Mouse (Mus musculus): ENCODE measurements at regions not wholly inside any gene's neighbourhood (a gene's known extent, or its start where the extent isn't known, plus 50 kb on each side); places are given as distances from the start of the nearest gene placed in this dataset.

DNA sequence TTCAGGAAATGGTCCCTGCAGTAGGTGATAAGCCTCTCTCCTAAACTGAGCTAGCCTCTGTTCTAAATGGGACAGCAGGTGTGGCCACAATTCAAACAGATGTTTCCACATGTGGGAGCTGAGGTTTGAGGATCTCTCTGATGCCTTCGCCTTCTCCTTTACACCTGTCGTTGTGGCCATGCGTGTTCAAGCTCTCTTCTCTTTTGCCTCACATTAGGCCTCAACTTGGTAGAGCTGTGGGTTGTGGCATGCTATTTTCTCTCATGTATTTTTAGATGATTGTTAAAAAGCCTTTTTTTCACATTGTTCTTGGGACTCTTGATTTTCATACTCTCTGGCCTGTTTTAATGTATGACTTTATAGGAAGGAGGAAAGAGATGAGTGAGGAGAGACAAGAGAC is 526.8 kb downstream of the Lmo4 start:
- DNase-seq = no peak

GRCm38 (mm10) chr3:143674855-143675254 is 530.2 kb downstream of the Lmo4 start:
- no peak for DNase-seq

DNA sequence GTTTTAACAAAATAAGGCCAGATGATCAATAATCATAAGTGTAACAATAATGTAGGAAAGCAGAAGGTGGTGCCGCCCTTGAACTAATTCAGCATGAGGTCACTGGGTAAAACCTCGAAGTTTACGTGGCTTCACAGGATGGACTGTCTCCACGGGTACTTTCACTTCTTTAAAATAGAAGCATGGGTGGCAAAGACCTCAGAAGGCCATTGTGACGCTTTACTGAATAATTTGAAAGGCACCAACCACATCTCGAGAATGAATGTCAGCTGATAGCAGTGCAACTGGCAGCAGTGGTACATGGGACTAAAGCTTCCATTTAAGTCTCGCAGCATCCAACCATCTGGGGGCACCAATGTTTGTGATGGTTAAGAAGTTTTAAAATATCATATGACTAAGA is 530.6 kb downstream of the Lmo4 start:
- DNase-seq = no peak

DNA sequence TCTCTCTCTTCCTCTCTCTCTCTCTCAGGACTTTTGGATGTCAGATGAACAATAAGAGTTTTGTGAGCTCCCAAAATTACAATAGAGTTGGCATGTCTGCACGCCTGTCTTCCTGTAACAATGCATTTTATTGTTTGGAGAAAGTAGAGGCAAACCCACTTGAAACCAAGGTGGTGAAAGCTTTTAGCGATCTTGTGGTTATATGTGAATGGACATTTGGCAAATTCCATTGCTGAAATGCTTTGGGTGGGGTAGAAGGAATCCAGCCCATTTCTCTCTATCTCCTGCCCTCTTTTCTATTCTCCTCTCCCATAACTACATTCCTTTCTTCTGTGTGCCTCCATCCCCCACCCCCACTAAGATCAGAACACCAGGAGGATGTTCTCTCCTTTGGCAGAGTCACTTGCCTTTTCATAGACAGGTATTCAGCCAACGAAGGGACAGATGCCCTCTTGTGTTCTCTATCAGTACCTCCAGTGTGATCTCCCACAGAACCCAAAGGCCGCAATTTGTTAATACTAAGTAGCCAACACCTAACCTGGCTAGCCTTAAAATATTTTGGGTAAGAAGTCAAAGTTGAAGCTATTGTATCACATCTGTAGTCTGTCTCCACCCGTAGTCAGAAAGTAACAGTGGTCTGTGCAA is 542.9 kb downstream of the Lmo4 start:
- DNase-seq = no peak

GRCm38 (mm10) chr3:143659421-143659978 is 545.5 kb downstream of the Lmo4 start:
- no peak for DNase-seq

DNA sequence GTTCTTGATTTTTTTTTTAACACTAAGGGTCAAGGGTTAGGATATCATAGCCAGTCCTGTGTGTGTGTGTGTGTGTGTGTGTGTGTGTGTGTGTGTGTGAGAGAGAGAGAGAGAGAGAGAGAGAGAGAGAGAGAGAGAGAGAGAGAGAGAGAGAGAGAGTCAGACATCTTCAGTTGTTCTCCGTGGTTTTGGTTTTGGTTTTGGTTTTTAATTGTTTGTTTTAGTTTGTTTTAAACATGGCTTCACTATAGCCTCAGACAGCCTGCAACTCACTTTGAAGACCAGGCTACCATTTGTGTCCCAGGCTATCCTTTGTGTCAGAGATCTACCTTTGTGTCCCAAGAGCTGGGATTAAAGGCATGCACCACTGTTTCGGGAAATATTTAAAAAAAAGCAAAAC is 557.8 kb downstream of the Lmo4 start:
- no peak for DNase-seq

DNA sequence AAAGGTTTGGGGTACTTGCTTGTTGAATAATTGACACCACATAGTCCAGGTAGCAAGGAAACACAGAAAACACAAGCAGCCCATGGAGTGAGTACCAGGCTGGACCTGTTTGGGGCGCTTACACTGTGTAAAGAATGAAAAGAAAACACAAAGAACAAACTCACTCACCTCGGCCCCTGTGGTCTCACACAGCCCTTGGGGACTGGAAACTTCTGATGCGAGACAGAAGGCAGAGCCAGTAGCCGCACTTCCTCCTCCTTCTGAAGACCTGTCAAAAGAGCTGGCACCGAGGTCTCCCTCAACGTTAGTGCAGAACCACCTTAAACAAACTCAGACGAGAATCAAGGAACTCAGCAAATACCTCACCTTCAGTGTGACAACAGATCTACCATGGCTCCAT is 558.2 kb downstream of the Lmo4 start:
- DNase-seq = no peak

DNA sequence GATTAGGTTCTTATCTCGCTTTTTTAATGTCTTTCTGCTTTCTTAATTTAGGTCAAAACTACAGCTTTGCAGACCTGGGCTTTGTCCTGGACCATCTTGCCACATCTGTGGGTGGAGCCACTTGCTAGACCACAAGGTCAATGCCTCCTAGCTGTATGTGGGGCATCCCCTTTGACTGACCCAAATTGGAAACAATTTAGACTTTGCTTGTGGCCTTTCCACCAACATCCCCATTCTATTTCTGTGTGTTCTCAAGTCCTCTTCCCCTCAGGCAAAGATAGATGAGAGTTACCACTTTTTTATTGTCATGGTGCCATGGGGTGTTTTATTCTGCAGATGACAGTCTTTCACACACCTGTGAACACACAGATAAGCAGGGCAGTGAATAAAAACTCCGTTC is 572.0 kb downstream of the Lmo4 start:
- no peak for DNase-seq

DNA sequence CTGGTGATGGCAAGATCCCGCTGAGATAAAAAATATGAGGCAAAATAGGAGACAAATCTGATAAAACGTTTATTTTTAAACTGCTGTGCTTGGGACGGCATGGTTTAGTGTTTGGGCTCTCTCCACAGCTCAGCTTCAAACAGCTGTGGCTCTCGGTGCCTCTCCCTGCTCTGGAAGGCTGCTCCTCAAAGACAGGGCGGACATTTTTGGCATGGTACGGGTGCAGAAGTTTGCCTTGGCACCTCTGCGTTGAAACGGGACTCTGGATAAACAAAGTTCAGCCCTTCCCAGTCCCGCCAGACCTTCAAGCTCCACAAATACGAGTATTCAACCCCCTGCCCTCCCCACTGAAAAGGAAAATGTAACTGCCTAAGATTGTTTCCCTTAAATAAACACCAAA is 573.8 kb downstream of the Lmo4 start:
- DNase-seq = no peak

DNA sequence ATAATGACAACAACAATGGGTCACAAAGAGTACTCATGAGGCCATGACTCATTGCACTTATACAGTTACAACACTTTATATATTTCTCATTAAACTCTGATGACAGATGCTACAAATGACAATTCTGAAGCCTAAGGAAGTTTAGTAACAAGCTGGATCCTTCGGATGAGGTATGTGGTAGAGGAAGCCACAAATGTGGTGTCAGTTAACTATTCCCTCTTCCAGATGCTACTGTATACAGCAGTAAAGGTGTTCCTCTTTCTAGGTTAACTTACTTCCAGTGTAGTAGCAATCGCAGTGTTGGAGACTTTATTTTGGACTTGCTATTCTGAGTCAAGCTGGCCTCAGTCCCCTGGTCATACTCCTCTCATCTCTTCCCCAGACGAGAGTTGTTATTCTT is 580.1 kb downstream of the Lmo4 start:
- DNase-seq = no peak

DNA sequence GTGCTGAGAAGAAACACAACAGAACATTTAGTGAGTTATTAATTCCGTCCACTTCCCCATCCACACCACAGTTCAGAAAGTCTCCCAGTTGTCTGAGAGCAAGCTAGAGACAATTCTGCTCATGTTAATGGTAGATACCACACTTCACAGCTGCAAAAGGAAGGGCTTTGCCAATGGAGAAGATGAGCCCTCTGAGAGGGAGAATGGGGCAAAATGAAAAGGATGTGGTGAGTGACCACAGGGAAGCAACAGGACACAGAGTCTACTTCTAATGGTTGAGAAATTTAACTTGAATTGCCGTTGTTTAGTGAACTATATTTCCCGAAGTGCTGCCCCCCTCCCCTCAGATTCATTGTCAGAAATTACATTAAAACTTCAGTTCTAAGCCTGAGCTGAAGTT is 582.7 kb downstream of the Lmo4 start:
- DNase-seq = no peak

GRCm38 (mm10) chr3:143619125-143619524 is 585.9 kb downstream of the Lmo4 start:
- DNase-seq = no peak

DNA sequence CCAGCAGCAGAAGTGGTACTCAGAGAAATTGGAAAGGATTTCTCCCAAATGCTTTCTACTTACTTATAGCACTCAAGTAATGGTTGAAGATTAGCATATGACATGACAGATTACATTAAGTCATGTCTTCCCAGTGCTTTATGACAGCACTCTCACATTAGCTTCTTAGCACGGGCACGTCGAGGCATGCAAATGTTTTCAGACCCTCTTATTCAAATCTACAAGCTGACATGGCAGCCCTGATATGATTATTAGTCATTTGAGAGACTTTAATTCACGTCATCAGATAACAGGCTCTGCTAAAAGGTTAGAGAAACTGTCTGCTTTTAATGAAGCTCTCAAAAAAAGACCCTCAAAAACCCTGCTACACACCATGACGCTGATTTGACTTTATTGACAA is 590.1 kb downstream of the Lmo4 start:
- DNase-seq = no peak

DNA sequence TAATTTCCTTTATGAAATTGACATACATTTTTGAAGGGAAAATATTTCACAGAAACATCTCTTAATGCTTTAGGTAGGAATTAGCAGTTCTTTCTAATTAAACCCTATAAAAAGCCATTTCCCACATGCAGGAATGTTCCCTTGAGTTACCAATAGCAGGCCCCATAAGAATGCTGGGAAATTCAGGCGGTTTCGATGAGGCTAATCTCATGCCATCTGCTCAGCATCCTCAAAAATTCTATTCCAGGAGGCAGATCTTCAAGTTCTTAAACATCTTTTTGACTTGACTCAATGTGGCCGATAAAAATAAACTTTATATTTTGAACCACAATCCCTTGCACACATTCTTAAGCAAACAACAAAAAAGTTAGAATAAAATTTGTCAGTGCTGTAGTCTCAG is 591.0 kb downstream of the Lmo4 start:
- DNase-seq = no peak

DNA sequence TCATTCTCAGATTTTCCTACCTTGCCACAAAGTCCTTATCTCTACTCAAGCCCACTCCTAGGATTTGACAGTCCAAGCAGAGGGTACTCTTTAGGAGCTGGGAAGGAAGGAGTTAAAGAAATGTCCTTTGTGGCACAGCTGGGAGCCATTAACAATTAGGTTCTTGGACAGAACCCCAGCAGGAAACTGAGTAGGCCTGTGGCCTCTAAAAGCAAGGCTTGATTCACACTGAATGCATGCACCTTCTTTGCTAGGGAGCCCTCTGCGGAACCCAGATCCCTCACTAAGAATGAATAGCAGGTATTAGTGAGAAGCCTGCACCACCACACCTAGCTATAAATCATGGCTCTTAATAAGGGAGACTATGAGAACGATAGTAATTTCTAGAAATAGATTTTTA is 595.3 kb downstream of the Lmo4 start:
- DNase-seq = no peak

DNA sequence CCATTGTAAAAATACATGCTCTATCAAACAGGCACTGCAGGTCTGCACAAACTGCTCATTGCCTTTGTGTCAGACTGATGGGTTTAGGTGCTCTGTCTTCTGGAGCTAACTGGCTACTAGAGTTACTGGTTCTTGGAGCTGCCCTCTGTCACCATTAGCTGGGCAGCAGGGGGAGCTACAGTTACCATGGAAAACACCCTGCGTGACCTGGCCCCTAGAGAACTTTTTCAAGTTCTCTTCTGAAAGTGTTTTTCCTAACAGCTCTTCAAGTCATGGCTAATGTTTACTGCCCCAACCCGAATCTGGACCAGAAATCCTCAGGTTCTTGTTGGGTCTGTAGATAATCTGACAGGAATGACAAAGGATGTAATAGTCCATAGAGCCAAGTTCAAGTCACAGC is 605.9 kb downstream of the Lmo4 start:
- DNase-seq = no peak

- DNase-seq = peak; percentile 25
Measured at GRCm38 (mm10) chr3:143596949-143597593, 607.9 kb downstream of the Lmo4 start.

DNA sequence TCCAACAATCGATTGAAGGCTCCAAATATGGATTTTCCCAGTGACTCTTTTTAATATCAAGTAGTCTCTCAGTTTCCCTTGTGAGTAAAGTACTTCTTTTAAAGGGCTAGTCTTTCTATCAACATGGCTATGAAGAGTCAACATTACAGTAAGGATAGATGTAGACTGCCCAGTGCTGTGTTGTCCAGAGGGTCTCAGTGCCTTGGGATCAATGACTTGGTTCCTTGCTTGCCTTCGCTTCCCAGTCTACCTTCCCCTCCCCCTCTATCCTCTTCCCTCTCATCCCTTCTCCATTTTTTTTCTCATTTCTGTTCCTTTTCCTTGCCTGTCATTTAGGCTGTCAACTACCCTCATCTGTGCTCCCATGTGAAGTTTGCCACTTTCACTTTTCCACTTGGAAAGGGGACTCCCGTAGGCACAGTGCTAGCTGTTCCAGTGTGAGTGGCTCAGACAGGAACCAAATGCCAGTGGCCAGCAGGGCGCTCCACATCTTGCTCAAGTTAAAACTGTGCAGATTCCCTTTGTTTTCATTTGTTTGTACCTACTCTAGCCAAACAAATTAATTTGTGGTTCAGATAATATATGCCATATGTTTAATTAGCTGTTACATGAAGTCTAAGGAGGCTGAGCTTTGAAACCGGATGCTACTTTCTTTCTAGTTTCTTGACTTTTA is 608.9 kb downstream of the Lmo4 start:
- DNase-seq = no peak

DNA sequence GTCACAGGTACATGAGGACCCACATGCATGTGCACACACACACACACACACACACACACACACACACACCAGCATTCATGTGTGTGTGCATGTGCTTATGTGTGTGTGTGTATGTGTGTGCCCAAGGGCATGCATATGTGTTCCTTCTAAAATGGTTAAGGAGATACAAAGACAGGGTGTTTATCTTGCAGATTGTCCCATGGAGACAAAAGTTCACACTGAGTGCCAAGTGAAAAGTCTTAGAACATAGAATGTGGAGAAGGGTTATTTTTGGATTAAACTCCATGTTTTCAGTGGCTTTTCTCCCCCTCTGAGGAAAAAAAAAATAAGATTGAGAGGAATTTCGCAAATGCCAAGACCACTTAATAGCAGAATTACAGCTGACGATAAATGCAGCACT is 609.9 kb downstream of the Lmo4 start:
- no peak for DNase-seq

GRCm38 (mm10) chr3:143594676-143595075 is 610.3 kb downstream of the Lmo4 start:
- peak; percentile 79 for DNase-seq

- no peak for DNase-seq
Measured at GRCm38 (mm10) chr3:143586653-143587052, 618.4 kb downstream of the Lmo4 start.

- DNase-seq = no peak
Measured at GRCm38 (mm10) chr3:143584692-143585603, 620.1 kb downstream of the Lmo4 start.

Measured in cerebellum, adult 11-12 months (tissue).